Mouse (Mus musculus): ENCODE data around the gene Bbs10.

Gene Bbs10

GRCm38 (mm10) chr10:111320579-111320978, 22.1 kb downstream of the Bbs10 start:
- no peak for DNase-seq (ENCODE audit: low read depth, low spot score)

- no peak for DNase-seq (ENCODE audit: low read depth, low spot score)
Measured at GRCm38 (mm10) chr10:111327957-111328356, 29.5 kb downstream of the Bbs10 start.

- DNase-seq (ENCODE audit: low read depth, low spot score) = no peak
Measured at GRCm38 (mm10) chr10:111329326-111329725, 30.8 kb downstream of the Bbs10 start.

- no peak for DNase-seq (ENCODE audit: low read depth, low spot score)
Measured at GRCm38 (mm10) chr10:111334902-111335301, 36.4 kb downstream of the Bbs10 start.

GRCm38 (mm10) chr10:111335517-111336352, 37.3 kb downstream of the Bbs10 start:
- DNase-seq (ENCODE audit: low read depth, low spot score) = peak; percentile 59

GRCm38 (mm10) chr10:111336353-111336713, 37.9 kb downstream of the Bbs10 start:
- peak; percentile 52 for DNase-seq (ENCODE audit: low read depth, low spot score)

GRCm38 (mm10) chr10:111339296-111339695, 40.8 kb downstream of the Bbs10 start:
- no peak for DNase-seq (ENCODE audit: low read depth, low spot score)

GRCm38 (mm10) chr10:111341761-111342160, 43.3 kb downstream of the Bbs10 start:
- no peak for DNase-seq (ENCODE audit: low read depth, low spot score)

- no peak for DNase-seq (ENCODE audit: low read depth, low spot score)
Measured at GRCm38 (mm10) chr10:111343555-111343954, 45.1 kb downstream of the Bbs10 start.

- no peak for DNase-seq (ENCODE audit: low read depth, low spot score)
Measured at GRCm38 (mm10) chr10:111348263-111348662, 49.8 kb downstream of the Bbs10 start.

Measured in ZHBTc4 (cell line).